Mouse (Mus musculus) brain, adult 2 months (tissue): ENCODE results near the gene Olfr1431.
"Not testable (repeated sequence)": the region's sequence is repeated elsewhere in the genome, so short reads cannot be mapped to it uniquely, and the experiment has no call there.

Source experiments
- DNase-seq: peaks from one replicate; pipeline ENCODE4 v3.0.0; 2011; ENCODE audit warnings: low read depth, low spot score

Olfr1431 gene

DNA sequence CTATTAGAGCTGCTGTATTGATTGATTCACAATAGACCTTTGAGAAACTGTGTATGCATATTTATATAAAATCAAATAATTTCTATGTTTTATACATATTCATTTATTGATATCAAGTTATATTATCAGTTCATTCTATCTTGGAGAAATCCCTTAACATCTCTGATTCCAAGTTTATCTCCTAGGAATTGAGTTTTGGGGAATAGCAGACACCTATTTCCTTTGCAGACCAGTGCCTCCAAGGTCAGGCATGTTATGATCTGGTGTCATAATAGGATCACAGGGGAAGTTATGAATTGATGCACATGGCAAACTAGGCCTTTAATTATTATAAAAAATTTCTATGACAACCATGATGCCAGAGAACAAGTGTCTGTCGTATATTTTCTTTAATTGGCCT is at the start of gene Olfr1431:
Gene Olfr1431 (plus strand): TSS at position 301 of the 400 bp plus-strand sequence.
- no peak for DNase-seq

- not testable (repeated sequence) for DNase-seq
Observed at GRCm38 (mm10) chr19:12170062-12170599, 30.3 kb upstream of the Olfr1431 start, which contains the start of gene Olfr1555-ps1. TSS of gene Olfr1555-ps1 (minus strand) at chr19:12170112.

DNA sequence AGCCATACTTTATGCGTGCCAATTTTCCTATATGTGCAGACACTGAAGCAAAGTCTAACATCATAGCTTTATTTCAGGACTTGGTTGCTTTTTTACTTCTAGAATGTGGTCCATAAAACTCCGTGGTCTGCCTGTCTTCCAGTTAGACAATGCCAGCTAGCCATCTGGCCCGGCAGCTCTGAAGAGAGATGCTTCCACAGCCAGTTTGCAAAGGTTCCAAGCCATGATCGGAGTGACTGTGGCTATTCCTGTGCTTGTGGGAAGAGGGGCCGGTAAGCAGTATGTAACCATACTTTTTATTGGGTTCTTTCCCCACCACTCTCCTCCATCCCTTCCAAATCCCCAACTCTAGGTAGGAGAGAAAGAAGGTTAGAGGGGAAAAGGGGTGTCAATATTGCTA is 25.0 kb upstream of the Olfr1431 start:
- DNase-seq, result not testable (repeated sequence)

DNA sequence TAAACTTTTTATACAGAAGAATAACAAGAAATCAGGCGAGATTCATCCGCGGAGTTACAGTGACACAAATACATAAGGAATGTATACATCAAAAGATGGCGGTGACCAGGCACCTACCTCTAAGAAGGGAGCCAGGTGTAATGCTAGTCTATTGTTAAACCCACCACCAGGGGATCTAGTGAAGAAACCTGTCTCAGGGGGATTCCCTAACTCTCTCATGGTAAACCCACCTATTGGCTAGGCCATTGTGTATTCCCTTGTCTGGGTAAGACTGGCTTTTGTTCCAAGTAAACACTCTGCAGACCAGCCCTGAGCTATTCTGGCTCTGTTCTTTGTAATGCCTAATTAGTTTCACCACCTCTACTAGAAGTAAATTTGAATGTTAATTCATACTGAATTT is 1.4 kb upstream of the Olfr1431 start:
- DNase-seq, result not testable (repeated sequence)

DNA sequence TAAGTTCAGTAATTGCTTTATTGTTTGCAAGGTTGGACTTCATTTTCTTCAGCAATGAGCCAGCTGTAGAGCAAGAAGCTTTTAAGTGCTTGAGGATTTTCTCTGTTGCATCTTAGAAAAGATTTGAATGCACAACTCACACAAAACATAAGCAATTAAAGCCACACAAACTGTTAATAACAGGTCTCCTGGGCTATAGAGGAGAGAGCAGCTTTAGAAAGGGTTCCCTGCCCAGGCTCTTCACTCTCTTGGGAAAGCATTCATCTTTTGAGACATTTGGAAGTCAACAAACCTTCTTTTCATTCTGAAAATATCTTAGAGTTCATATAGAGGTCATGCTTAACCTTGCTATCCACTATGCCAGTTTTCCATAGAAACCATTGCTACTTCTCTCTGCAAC is 32.1 kb downstream of the Olfr1431 start, which contains the start of gene Olfr1432:
Gene Olfr1432 (minus strand): TSS at position 101 of the 400 bp plus-strand sequence.
- DNase-seq, result not testable (repeated sequence)

DNA sequence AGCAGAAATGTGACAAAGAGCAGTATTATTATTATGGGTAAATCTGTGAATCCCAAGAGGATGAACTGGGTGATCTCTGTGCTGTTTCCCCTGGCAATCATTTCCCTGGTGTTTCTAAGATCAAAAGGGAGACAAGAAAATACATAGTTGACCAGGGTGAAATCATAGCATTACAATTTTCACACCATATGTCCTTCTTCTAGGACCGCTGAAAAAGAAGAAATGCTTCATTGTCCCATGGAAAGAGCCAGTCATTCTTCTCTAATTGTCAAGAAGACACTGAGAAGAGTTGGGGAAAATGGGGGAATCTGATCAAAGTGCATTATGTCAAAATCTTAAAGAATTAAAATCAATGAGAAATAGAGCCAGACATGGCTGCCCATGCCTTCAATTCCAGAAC is 41.1 kb downstream of the Olfr1431 start, which contains the start of gene Olfr262:
Gene Olfr262 (minus strand): TSS at position 101 of the 400 bp plus-strand sequence.
- no peak for DNase-seq

DNA sequence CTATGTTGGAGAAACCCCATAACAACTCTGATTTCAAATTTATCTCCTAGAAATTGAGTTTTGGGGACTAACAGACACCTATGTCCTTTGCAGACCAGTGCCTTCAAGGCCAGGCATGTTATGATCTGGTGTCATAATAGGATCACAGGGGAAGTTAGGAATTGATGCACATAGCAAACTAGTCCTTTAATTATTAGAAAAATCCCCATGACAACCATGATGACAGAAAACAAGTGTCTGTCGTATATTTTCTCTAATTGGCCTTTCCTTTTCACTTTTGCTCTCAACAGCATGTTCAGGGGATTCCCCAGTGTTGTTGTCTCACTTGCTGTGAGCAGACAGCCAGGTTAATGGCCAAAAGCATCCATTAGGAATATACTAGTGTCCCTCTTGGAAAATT is 60.3 kb downstream of the Olfr1431 start, which contains the start of gene Olfr235:
Gene Olfr235 (plus strand): TSS at position 301 of the 400 bp plus-strand sequence.
- DNase-seq, result no peak
